Mouse (Mus musculus) layer of hippocampus, adult 18-20 months (tissue): ENCODE data around the gene Ankdd1a. TPM values are rescaled to one million over a fixed set of nuclear protein-coding genes. Genes with fewer than 3 reads are reported as not detected.

Experiments used
- total RNA-seq, 2 experiments: library from RNA; stranded (reverse); gene quantifications; 2 replicates each; pipeline ENCODE4 v1.2.3; 2021

The Ankdd1a gene
- total RNA-seq, 2 experiments from 2014 or later, result 3.6 to 3.7 TPM

Other genes with a start within 250 kb of the Ankdd1a start
- gene Clpx, start 225.9 kb downstream of the Ankdd1a start, total RNA-seq, result 10 to 100 TPM; 28.7 to 29.6 TPM
- 10 to 100 TPM; 27.5 to 27.8 TPM for gene Pdcd7, start 174.1 kb downstream of the Ankdd1a start, total RNA-seq
- gene Ubap1l, start 159.2 kb downstream of the Ankdd1a start, total RNA-seq, result 1 to 10 TPM; 3.2 to 3.6 TPM
- gene Kbtbd13, start 128.5 kb downstream of the Ankdd1a start, total RNA-seq, result under 1 TPM; 0.25 TPM
- 1 to 10 TPM; 2.4 to 2.8 TPM for gene Rasl12, start 121.7 kb downstream of the Ankdd1a start, total RNA-seq
- not detected for gene Slc51b, start 97.2 kb downstream of the Ankdd1a start, total RNA-seq
- gene Mtfmt, start 84.4 kb downstream of the Ankdd1a start, total RNA-seq, result 10 to 100 TPM; 17.1 to 18.0 TPM
- 10 to 100 TPM; 33.0 to 34.1 TPM for gene Spg21, start 59.2 kb downstream of the Ankdd1a start, total RNA-seq
- gene Plekho2, start 59.8 kb upstream of the Ankdd1a start, total RNA-seq, result 10 to 100 TPM in 1 of 2 experiments, 1 to 10 TPM in 1; 7.7 to 11.7 TPM
- under 1 TPM in 1 of 2 experiments, not detected in 1; 0.12 TPM for gene Pif1, start 67.0 kb upstream of the Ankdd1a start, total RNA-seq
- 1 to 10 TPM; 2.2 to 3.2 TPM for gene Rbpms2, start 109.5 kb upstream of the Ankdd1a start, total RNA-seq
- 100 to 1,000 TPM; 215 to 217 TPM for gene Oaz2, start 147.8 kb upstream of the Ankdd1a start, total RNA-seq